Comparison of ENCODE assay signal across 16 mouse cellular contexts in the genomic region with DNA sequence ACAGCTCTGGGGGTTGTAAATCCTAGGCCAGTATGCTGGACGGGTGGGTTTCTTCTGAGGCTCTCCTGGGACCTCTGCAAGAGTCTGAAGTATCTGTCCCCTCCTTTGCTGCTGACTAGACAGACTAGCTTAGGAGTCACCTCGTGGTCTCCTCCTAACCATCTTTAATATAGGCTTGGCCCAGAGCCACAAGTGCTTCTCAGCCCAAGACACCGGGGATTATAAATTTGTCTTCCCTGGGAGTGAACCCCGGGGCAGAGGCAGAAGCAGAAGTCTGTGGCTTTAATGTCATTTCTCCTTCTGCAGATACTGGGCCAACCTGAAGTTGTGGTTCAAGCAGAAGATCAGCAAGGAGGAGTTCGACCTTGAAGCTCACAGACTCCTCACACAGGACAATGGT. TPM values are rescaled to one million over a fixed set of nuclear protein-coding genes. Genes with fewer than 3 reads are reported as not detected.
DNase-seq lines count a peak whose midpoint lies in the region; ATAC-seq and TF ChIP-seq lines count a peak whose summit lies in the region.
"Had no signal": no experiment of that assay in that cellular context is flagged by ENCODE, and none has a peak within 500 bp of the region (broad histone marks: within the 10 kb centered on the region; RNA-seq: fewer than 3 reads in every experiment).

No protein-coding gene starts in this region.

- DNase-seq in heart, adult 9 months (ENCODE audit: low spot score in 2 of 2) = no peak
- peak; percentile 53 for DNase-seq in 416B (ENCODE audit: low read depth)
- DNase-seq in left cerebral cortex, adult 9 months (ENCODE audit: low spot score in 2 of 2) = no peak
- no peak for DNase-seq in left cerebral cortex, postnatal 14 days (ENCODE audit: low spot score in 2 of 2)
- DNase-seq: cerebellum, adult 11-12 months; cerebellum, postnatal 36 days; gastrocnemius, postnatal 14 days; kidney, adult 9 months; lung, postnatal 14 days; right cerebral cortex, postnatal 14 days; thymus, postnatal 25 days had no signal

- 0 out of 2 replicates have a peak overlapping the region, but pooled peaks have one; percentile 39 for H3K9ac ChIP-seq in heart, embryonic 11.5 days (ENCODE audit: low read depth, low read length)
- peak overlapping the region; percentile 22; the same call in 1 of the 2 replicates for H3K9ac ChIP-seq in intestine, embryonic 15.5 days
- H3K9ac ChIP-seq in intestine, postnatal 0 days (ENCODE audit: low read depth, low read length) = no peak overlapping the region
- H3K9ac ChIP-seq: embryonic facial prominence, embryonic 12.5 days had no signal

- ATAC-seq in heart, embryonic 11.5 days (replicated peaks; ENCODE audit: insufficient number of reproducible peaks, low FRiP score, low TSS enrichment) = no peak
- no peak for ATAC-seq in intestine, embryonic 15.5 days
- ATAC-seq in intestine, postnatal 0 days = no peak
- ATAC-seq in granulocyte monocyte progenitor cell, adult 5-6 weeks (replicated peaks; ENCODE audit: poor library complexity, severe bottlenecking) = 0 out of 2 replicates have a peak, but pooled peaks have one; percentile 7

- no peak overlapping the region for H3K4me2 ChIP-seq in heart, embryonic 11.5 days
- H3K4me2 ChIP-seq in intestine, embryonic 15.5 days (replicated peaks) = no peak overlapping the region
- no peak overlapping the region for H3K4me2 ChIP-seq in intestine, postnatal 0 days (replicated peaks; ENCODE audit: low read depth)

- intact Hi-C loops in left cerebral cortex, postnatal 14 days (cut with DNase I) = no loop called here

- H3K27ac ChIP-seq in heart, embryonic 11.5 days (ENCODE audit: low read depth, low read length) = no peak overlapping the region
- no peak overlapping the region for H3K27ac ChIP-seq in intestine, embryonic 15.5 days
- H3K27ac ChIP-seq in intestine, postnatal 0 days (ENCODE audit: low read depth, low read length) = no peak overlapping the region
- H3K27ac ChIP-seq: embryonic facial prominence, embryonic 12.5 days had no signal

- no peaks in the 10 kb centered on the region for H3K27me3 ChIP-seq in heart, embryonic 11.5 days (ENCODE audit: control insufficient read depth, insufficient read depth, low read length)
- no peaks in the 10 kb centered on the region for H3K27me3 ChIP-seq in intestine, embryonic 15.5 days (replicated peaks)
- no peaks in the 10 kb centered on the region for H3K27me3 ChIP-seq in intestine, postnatal 0 days (replicated peaks; ENCODE audit: control insufficient read depth, insufficient read depth, low read length)
- H3K27me3 ChIP-seq: embryonic facial prominence, embryonic 12.5 days had no signal

- TF ChIP-seq CTCF in intestine, postnatal 0 days (IDR thresholded peaks at IDR 0.05; ENCODE audit: low read depth) = no peak

- H3K4me1 ChIP-seq in heart, embryonic 11.5 days (ENCODE audit: control insufficient read depth, insufficient read depth, low read length) = peaks cover 9% of the 10 kb centered on the region
- H3K4me1 ChIP-seq in intestine, embryonic 15.5 days (replicated peaks) = peaks cover 14% of the 10 kb centered on the region
- H3K4me1 ChIP-seq in intestine, postnatal 0 days (replicated peaks; ENCODE audit: control insufficient read depth, insufficient read depth, low read length) = 0 out of 2 replicates have a peak, but pooled peaks cover 4% of the 10 kb centered on the region

- H3K36me3 ChIP-seq in heart, embryonic 11.5 days (ENCODE audit: control insufficient read depth, insufficient read depth, low read length) = peaks cover 13% of the 10 kb centered on the region
- 0 out of 2 replicates have a peak, but pooled peaks cover 7% of the 10 kb centered on the region for H3K36me3 ChIP-seq in intestine, embryonic 15.5 days
- peaks cover 29% of the 10 kb centered on the region for H3K36me3 ChIP-seq in intestine, postnatal 0 days (ENCODE audit: control insufficient read depth, insufficient read depth)

- H3K4me3 ChIP-seq in heart, embryonic 11.5 days (ENCODE audit: low read depth, low read length) = no peak overlapping the region
- H3K4me3 ChIP-seq in intestine, embryonic 15.5 days (replicated peaks) = no peak overlapping the region
- H3K4me3 ChIP-seq in intestine, postnatal 0 days (ENCODE audit: low read depth, low read length) = no peak overlapping the region
- H3K4me3 ChIP-seq: embryonic facial prominence, embryonic 12.5 days had no signal

- WGBS in heart, embryonic 11.5 days (ENCODE audit: insufficient replicate concordance) = 88% methylated on average over 5 of the region's 5 CpGs
- 55% methylated on average over 5 of the region's 5 CpGs for WGBS in intestine, embryonic 15.5 days
- 62% methylated on average over 5 of the region's 5 CpGs for WGBS in intestine, postnatal 0 days

- H3K9me3 ChIP-seq in heart, embryonic 11.5 days (replicated peaks; ENCODE audit: control insufficient read depth, low read length) = no peaks in the 10 kb centered on the region
- H3K9me3 ChIP-seq in intestine, embryonic 15.5 days = no peaks in the 10 kb centered on the region
- H3K9me3 ChIP-seq in intestine, postnatal 0 days (ENCODE audit: control insufficient read depth) = no peaks in the 10 kb centered on the region
- H3K9me3 ChIP-seq: embryonic facial prominence, embryonic 12.5 days had no signal

RNA-seq across cellular contexts. Expression of gene Tada1, which starts 2.9 kb away (rescaled TPM):
- polyA plus RNA-seq in heart, embryonic 11.5 days (2014; fragmentation: Nextera tagmentation; extraction: Ambion mirVana) = 36.0 and 37.6 TPM in 2 replicates
- polyA plus RNA-seq in intestine, embryonic 15.5 days (2015; fragmentation: Nextera tagmentation; extraction: Ambion mirVana) = 41.5 and 41.7 TPM in 2 replicates
- polyA plus RNA-seq in intestine, postnatal 0 days (2015; fragmentation: Nextera tagmentation; extraction: Ambion mirVana) = 18.1 and 19.4 TPM in 2 replicates
- 36.2 and 43.9 TPM in 2 replicates for total RNA-seq in granulocyte monocyte progenitor cell, adult 5-6 weeks (2014; fragmentation: Nextera tagmentation)
- total RNA-seq in granulocyte monocyte progenitor cell, adult 5-6 weeks (2017) = 45.4 and 45.9 TPM in 2 replicates
- total RNA-seq in left cerebral cortex, postnatal 14 days (2021) = 10 to 100 TPM; 26.7 to 31.1 TPM

RNA-seq across cellular contexts. Expression of gene Pogk, which starts 27.8 kb away (rescaled TPM):
- 13.0 and 15.4 TPM in 2 replicates for polyA plus RNA-seq in heart, embryonic 11.5 days (2014; fragmentation: Nextera tagmentation; extraction: Ambion mirVana)
- 9.0 and 10.4 TPM in 2 replicates for polyA plus RNA-seq in intestine, embryonic 15.5 days (2015; fragmentation: Nextera tagmentation; extraction: Ambion mirVana)
- 2.7 and 3.3 TPM in 2 replicates for polyA plus RNA-seq in intestine, postnatal 0 days (2015; fragmentation: Nextera tagmentation; extraction: Ambion mirVana)
- total RNA-seq in granulocyte monocyte progenitor cell, adult 5-6 weeks (2014; fragmentation: Nextera tagmentation) = 9.8 and 12.6 TPM in 2 replicates
- total RNA-seq in granulocyte monocyte progenitor cell, adult 5-6 weeks (2017) = 7.5 and 9.2 TPM in 2 replicates
- 10 to 100 TPM; 31.5 to 31.9 TPM for total RNA-seq in left cerebral cortex, postnatal 14 days (2021)
